Mouse (Mus musculus) lung, embryonic 14.5 days (tissue): ENCODE results near the gene Fam3c. TPM values are rescaled to one million over a fixed set of nuclear protein-coding genes. Genes with fewer than 3 reads are reported as not detected.

Source experiments
- ATAC-seq: fragments of 200-750 bp; cut with Nextera tagmentation; 2 replicates; pipeline ENCODE4 v1.8.0; 2017; ENCODE audit warnings: mild to moderate bottlenecking, moderate TSS enrichment, moderate library complexity; ENCODE audit not compliant: insufficient read depth
- DNase-seq: peaks from one replicate; pipeline ENCODE4 v3.0.0-alpha.2; 2015
- H3K27ac ChIP-seq: fragments of 300-500 bp; sonication (generic); 2 replicates; pipeline ENCODE4 v1.5.1; 2014; ENCODE audit warnings: low read depth, mild to moderate bottlenecking, moderate library complexity
- H3K27me3 ChIP-seq: fragments of 300-500 bp; sonication (generic); 2 replicates; pipeline ENCODE4 v1.6.1; 2014; ENCODE audit warnings: low read length, control low read depth; ENCODE audit not compliant: insufficient read depth
- H3K36me3 ChIP-seq: fragments of 300-500 bp; sonication (generic); 2 replicates; pipeline ENCODE4 v1.6.1; 2014; ENCODE audit warnings: control low read depth; ENCODE audit not compliant: insufficient read depth
- H3K4me1 ChIP-seq: fragments of 300-500 bp; sonication (generic); 2 replicates; pipeline ENCODE4 v1.6.1; 2014; ENCODE audit warnings: antibody characterized with exemption, control low read depth; ENCODE audit not compliant: insufficient read depth
- H3K4me2 ChIP-seq: fragments of 300-500 bp; sonication (generic); 2 replicates; pipeline ENCODE4 v1.6.1; 2014; ENCODE audit warnings: mild to moderate bottlenecking
- H3K4me3 ChIP-seq: fragments of 300-500 bp; sonication (generic); 2 replicates; pipeline ENCODE4 v1.5.1; 2014; ENCODE audit warnings: low read depth, low read length
- H3K9ac ChIP-seq: fragments of 300-500 bp; sonication (generic); 2 replicates; pipeline ENCODE4 v1.6.1; 2014
- H3K9me3 ChIP-seq: fragments of 300-500 bp; sonication (generic); 2 replicates; pipeline ENCODE4 v1.6.1; 2016; ENCODE audit warnings: low read depth, low read length, control low read depth
- CTCF ChIP-seq: IDR thresholded peaks from 2 replicates; pipeline ENCODE4 v1.5.1; 2016; ENCODE audit warnings: antibody characterized with exemption, low read depth
- WGBS: fragments of 180-500 bp; shearing (Covaris S2); extraction: QIAGEN DNeasy Blood & Tissue Kit; methylation state at CpG from one replicate; pipeline ENCODE4 v1.1.7; 2014; 5-methylcytosine and 5-hydroxymethylcytosine counted together
- polyA plus RNA-seq: library from polyadenylated mRNA; unstranded; fragments of >200 nt; fragmentation: Nextera tagmentation; extraction: Ambion mirVana; gene quantifications from 2 replicates; pipeline ENCODE4 v1.2.1, GENCODE M21; 2014

Gene Fam3c
- polyA plus RNA-seq, 1 experiment from 2014 or later: 82.2 TPM

- Histone ChIP-seq H3K4me3 (no peak overlapping the region), H3K4me1 (no peaks in the 10 kb centered on the region), H3K36me3 (no peaks in the 10 kb centered on the region), H3K27ac (no peak overlapping the region), H3K9me3 (no peaks in the 10 kb centered on the region), H3K27me3 (no peaks in the 10 kb centered on the region), H3K4me2 (no peak overlapping the region), H3K9ac (no peak overlapping the region)
- WGBS: 78% methylated on average over 2 of the region's 2 CpGs
- DNase-seq (no peak), ATAC-seq (no peak)
- TF ChIP-seq CTCF: no peak
Observed at GRCm38 (mm10) chr6:22373476-22373875, 17.4 kb upstream of the Fam3c start.

DNA sequence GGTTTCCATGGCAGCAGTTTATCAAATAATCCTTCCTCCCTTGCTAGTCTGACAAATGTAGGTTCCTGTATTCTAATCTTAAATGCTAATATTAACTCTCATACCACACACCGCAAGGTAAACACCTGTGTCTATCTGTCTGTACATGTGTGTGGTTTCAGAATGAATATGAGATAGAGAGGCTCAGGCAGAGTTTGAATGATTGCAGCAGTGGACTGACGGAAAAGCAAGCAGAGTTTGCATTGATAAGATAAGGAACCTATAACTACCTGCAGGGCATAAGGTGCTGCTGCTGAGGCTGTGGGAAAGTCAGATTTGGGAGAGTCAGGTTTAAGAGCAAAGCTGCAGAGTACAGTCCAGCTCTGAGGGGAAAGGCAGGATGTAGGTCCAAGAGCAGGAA is 10.9 kb upstream of the Fam3c start:
- H3K4me2 ChIP-seq: no peak overlapping the region
- no peaks in the 10 kb centered on the region for H3K36me3 ChIP-seq
- no peaks in the 10 kb centered on the region for H3K9me3 ChIP-seq
- ATAC-seq: peak; percentile 53; the same call in 1 of the 2 replicates
- H3K4me3 ChIP-seq: no peak overlapping the region
- no peak for TF ChIP-seq CTCF
- no peak overlapping the region for H3K9ac ChIP-seq
- no peak overlapping the region; the same call in 1 of the 2 replicates for H3K27ac ChIP-seq
- no peak for DNase-seq
- no peaks in the 10 kb centered on the region for H3K4me1 ChIP-seq
- 53% methylated on average over 2 of the region's 2 CpGs for WGBS
- no peaks in the 10 kb centered on the region for H3K27me3 ChIP-seq

DNA sequence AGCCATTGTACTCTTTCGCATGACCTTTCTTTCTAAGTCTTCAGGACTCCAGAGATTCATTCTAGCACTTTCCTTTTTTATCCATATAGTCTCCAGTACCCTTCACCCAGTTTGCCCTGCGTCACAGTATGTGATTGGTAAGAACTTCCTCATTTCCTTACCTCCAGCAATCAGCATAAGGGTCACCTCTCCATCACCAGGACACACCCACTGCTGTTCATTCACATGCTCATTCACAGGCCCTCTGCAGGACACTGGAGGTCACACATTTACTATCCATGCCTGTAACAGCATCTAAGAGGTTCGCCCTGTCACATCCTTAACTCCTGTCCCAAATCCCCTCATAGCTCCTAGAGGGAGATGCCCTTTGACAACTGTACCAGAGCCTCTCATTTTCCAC is 7.5 kb upstream of the Fam3c start:
- H3K9ac ChIP-seq: no peak overlapping the region
- TF ChIP-seq CTCF: 0 out of 2 replicates have a peak, but pooled peaks have one; percentile 11
- H3K36me3 ChIP-seq: no peaks in the 10 kb centered on the region
- ATAC-seq: no peak
- H3K4me1 ChIP-seq: no peaks in the 10 kb centered on the region
- H3K9me3 ChIP-seq: no peaks in the 10 kb centered on the region
- no peak for DNase-seq
- 81% methylated on average over 3 of the region's 3 CpGs for WGBS
- no peak overlapping the region for H3K4me3 ChIP-seq
- no peak overlapping the region for H3K4me2 ChIP-seq
- H3K27me3 ChIP-seq: no peaks in the 10 kb centered on the region
- no peak overlapping the region for H3K27ac ChIP-seq

- Histone ChIP-seq H3K27me3 (no peaks in the 10 kb centered on the region), H3K4me3 (no peak overlapping the region), H3K4me2 (no peak overlapping the region), H3K9ac (no peak overlapping the region), H3K4me1 (no peaks in the 10 kb centered on the region), H3K27ac (peak overlapping the region; percentile 75; the same call in 1 of the 2 replicates), H3K9me3 (0 out of 2 replicates have a peak, but pooled peaks cover 3% of the 10 kb centered on the region), H3K36me3 (no peaks in the 10 kb centered on the region)
- TF ChIP-seq CTCF: no peak
- WGBS: 49% methylated on average over 3 of the region's 3 CpGs
- DNase-seq: peak; percentile 59
- ATAC-seq: peak; percentile 82
Observed at GRCm38 (mm10) chr6:22361941-22362340, 5.9 kb upstream of the Fam3c start.

- DNase-seq (no peak), ATAC-seq (no peak)
- WGBS: 31% methylated on average over 1 of the region's 1 CpGs
- Histone ChIP-seq H3K4me1 (0 out of 2 replicates have a peak, but pooled peaks cover 6% of the 10 kb centered on the region), H3K36me3 (no peaks in the 10 kb centered on the region), H3K27ac (no peak overlapping the region), H3K9ac (no peak overlapping the region), H3K9me3 (0 out of 2 replicates have a peak, but pooled peaks cover 3% of the 10 kb centered on the region), H3K4me2 (no peak overlapping the region), H3K4me3 (no peak overlapping the region), H3K27me3 (no peaks in the 10 kb centered on the region)
- TF ChIP-seq CTCF: no peak
Observed at GRCm38 (mm10) chr6:22359019-22359418, 3.0 kb upstream of the Fam3c start.

GRCm38 (mm10) chr6:22357351-22357750 is 1.3 kb upstream of the Fam3c start:
- H3K27ac ChIP-seq: no peak overlapping the region
- H3K9me3 ChIP-seq: 0 out of 2 replicates have a peak, but pooled peaks cover 3% of the 10 kb centered on the region
- H3K9ac ChIP-seq: no peak overlapping the region
- TF ChIP-seq CTCF: no peak
- H3K4me1 ChIP-seq: 0 out of 2 replicates have a peak, but pooled peaks cover 6% of the 10 kb centered on the region
- H3K4me2 ChIP-seq: no peak overlapping the region
- DNase-seq (no peak), ATAC-seq (no peak)
- WGBS: 94% methylated on average over 4 of the region's 4 CpGs
- H3K36me3 ChIP-seq: no peaks in the 10 kb centered on the region
- no peaks in the 10 kb centered on the region for H3K27me3 ChIP-seq
- H3K4me3 ChIP-seq: no peak overlapping the region

DNA sequence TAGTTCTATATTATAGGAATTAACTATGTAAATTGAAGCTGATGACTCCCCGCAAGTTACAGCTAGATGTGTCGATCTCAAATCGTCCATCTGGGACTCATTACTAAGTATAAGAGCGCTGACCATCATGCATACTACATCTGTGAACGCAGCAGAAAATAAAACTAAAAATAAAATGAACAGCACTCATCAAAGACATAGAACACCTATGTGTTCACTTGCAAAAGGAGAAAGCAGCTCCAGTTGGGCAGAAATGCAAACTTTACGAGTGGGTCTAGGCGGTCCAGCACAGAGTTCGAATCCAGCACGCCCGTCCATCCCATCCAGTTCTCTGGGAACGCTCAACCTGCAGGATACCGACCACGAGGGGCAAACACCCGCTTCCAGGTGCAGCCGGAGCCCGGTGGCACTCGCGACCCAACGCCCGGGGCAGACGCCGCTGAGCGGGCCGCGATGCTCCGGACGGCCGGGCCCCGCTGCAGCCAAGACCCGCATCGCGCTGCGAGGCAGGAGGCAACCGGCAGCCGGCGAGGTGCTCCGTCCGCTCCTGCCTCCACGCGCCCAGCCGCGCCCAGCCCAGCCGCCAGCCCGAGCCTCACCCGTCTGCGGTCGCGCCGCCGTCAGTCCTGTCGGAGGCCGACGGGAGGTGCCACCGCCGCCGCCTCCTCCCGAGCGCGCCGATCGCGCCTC is 502 bp downstream of the Fam3c start:
- Histone ChIP-seq H3K4me2 (peak overlapping the region; percentile 75), H3K4me1 (0 out of 2 replicates have a peak, but pooled peaks cover 6% of the 10 kb centered on the region), H3K4me3 (peak overlapping the region; percentile 79), H3K27ac (peak overlapping the region; percentile 84), H3K27me3 (no peaks in the 10 kb centered on the region), H3K9ac (peak overlapping the region; percentile 82), H3K9me3 (0 out of 2 replicates have a peak, but pooled peaks cover 3% of the 10 kb centered on the region), H3K36me3 (no peaks in the 10 kb centered on the region)
- WGBS: 2% methylated on average over 47 of the region's 62 CpGs
- TF ChIP-seq CTCF: no peak; the same call in 1 of the 2 replicates
- DNase-seq: no peak
- ATAC-seq: peak; percentile 87
